Mouse (Mus musculus): ENCODE measurements around the gene D430042O09Rik. TPM values are rescaled to one million over a fixed set of nuclear protein-coding genes. Genes with fewer than 3 reads are reported as not detected.

The D430042O09Rik gene
- polyA plus RNA-seq, 1 experiment from 2014 or later, result 7.2 TPM

- no peak overlapping the region for H3K4me3 ChIP-seq (replicated peaks; ENCODE audit: low read length)
- no peaks in the 10 kb centered on the region for H3K27me3 ChIP-seq (ENCODE audit: control insufficient read depth, insufficient read depth, low read length)
- no peaks in the 10 kb centered on the region for H3K9me3 ChIP-seq (ENCODE audit: control insufficient read depth, low read length)
- no peak overlapping the region for H3K9ac ChIP-seq
- no peaks in the 10 kb centered on the region for H3K36me3 ChIP-seq (replicated peaks; ENCODE audit: control insufficient read depth, insufficient read depth)
- no peak for DNase-seq (ENCODE audit: low spot score)
- 94% methylated on average over 5 of the region's 5 CpGs for WGBS
- no peak for ATAC-seq (ENCODE audit: low FRiP score)
- no peak overlapping the region for H3K4me2 ChIP-seq (replicated peaks)
- no peak overlapping the region for H3K27ac ChIP-seq
- H3K4me1 ChIP-seq (replicated peaks; ENCODE audit: control insufficient read depth, insufficient read depth, low read length), result peaks cover 16% of the 10 kb centered on the region; the same call in 1 of the 2 replicates
Observed at GRCm38 (mm10) chr7:125887761-125888160, 180.1 kb downstream of the D430042O09Rik start.

DNA sequence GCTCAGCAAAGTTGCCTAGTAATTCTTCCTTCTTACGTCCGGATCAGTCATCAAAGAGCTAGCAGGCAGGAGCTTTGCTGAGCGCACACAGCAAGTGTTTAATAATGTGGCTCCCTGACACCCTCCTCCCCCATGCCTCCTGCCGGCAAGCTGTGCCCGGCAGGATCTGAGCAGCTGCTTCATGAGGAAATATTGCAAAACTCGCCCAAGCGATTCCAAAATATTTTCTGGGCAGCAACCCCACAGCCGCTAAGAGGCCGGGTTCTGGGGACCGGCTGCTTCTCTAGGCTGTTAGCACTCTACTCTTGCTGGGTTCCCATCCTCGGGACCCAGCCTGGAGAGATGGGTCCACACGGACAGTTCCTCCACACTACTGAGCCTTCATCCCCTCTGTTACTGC lies 180.7 kb downstream of the D430042O09Rik start:
- H3K4me3 ChIP-seq (replicated peaks; ENCODE audit: low read length), result no peak overlapping the region
- H3K9me3 ChIP-seq (ENCODE audit: control insufficient read depth, low read length), result no peaks in the 10 kb centered on the region
- H3K4me1 ChIP-seq (replicated peaks; ENCODE audit: control insufficient read depth, insufficient read depth, low read length), result peaks cover 16% of the 10 kb centered on the region; the same call in 1 of the 2 replicates
- H3K9ac ChIP-seq, result no peak overlapping the region
- 49% methylated on average over 12 of the region's 12 CpGs for WGBS
- no peak for DNase-seq (ENCODE audit: low spot score)
- no peaks in the 10 kb centered on the region for H3K27me3 ChIP-seq (ENCODE audit: control insufficient read depth, insufficient read depth, low read length)
- H3K36me3 ChIP-seq (replicated peaks; ENCODE audit: control insufficient read depth, insufficient read depth), result no peaks in the 10 kb centered on the region
- ATAC-seq (ENCODE audit: low FRiP score), result no peak
- H3K4me2 ChIP-seq (replicated peaks), result no peak overlapping the region
- H3K27ac ChIP-seq, result no peak overlapping the region

DNA sequence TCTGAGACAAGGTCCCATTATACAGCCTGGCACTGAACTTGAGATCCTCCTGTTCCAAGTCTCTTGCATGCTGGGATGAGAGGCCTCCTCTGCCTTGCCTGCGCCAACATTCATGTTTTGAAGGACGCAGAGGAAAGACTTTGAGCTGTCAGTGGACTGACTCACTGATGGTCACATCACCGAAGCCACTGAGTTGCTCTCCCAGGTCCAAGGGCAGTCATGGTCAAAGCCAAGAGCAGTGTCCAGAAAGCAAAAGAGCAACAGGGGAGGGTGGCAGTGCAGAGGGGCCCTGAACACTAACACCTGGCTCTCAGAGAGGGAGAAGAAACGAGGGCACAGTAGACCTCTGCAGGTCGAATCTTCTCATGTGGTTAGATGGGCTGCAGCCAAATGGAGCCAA lies 185.9 kb downstream of the D430042O09Rik start:
- Histone ChIP-seq H3K27ac (no peak overlapping the region), H3K27me3 (ENCODE audit: control insufficient read depth, insufficient read depth, low read length) (no peaks in the 10 kb centered on the region), H3K9me3 (ENCODE audit: control insufficient read depth, low read length) (no peaks in the 10 kb centered on the region), H3K4me2 (replicated peaks) (no peak overlapping the region), H3K36me3 (replicated peaks; ENCODE audit: control insufficient read depth, insufficient read depth) (no peaks in the 10 kb centered on the region), H3K4me1 (replicated peaks; ENCODE audit: control insufficient read depth, insufficient read depth, low read length) (no peaks in the 10 kb centered on the region), H3K4me3 (replicated peaks; ENCODE audit: low read length) (no peak overlapping the region), H3K9ac (no peak overlapping the region)
- no peak for ATAC-seq (ENCODE audit: low FRiP score)
- no peak for DNase-seq (ENCODE audit: low spot score)
- WGBS, result 95% methylated on average over 5 of the region's 5 CpGs

- Histone ChIP-seq H3K4me2 (replicated peaks) (no peak overlapping the region), H3K27me3 (ENCODE audit: control insufficient read depth, insufficient read depth, low read length) (no peaks in the 10 kb centered on the region), H3K4me1 (replicated peaks; ENCODE audit: control insufficient read depth, insufficient read depth, low read length) (no peaks in the 10 kb centered on the region), H3K9ac (no peak overlapping the region), H3K36me3 (replicated peaks; ENCODE audit: control insufficient read depth, insufficient read depth) (no peaks in the 10 kb centered on the region), H3K9me3 (ENCODE audit: control insufficient read depth, low read length) (no peaks in the 10 kb centered on the region), H3K27ac (no peak overlapping the region), H3K4me3 (replicated peaks; ENCODE audit: low read length) (no peak overlapping the region)
- no peak for ATAC-seq (ENCODE audit: low FRiP score)
- 79% methylated on average over 4 of the region's 4 CpGs for WGBS
- DNase-seq (ENCODE audit: low spot score), result no peak
Observed at GRCm38 (mm10) chr7:125897059-125897458, 189.4 kb downstream of the D430042O09Rik start.

GRCm38 (mm10) chr7:125899036-125899435 lies 191.3 kb downstream of the D430042O09Rik start:
- Histone ChIP-seq H3K4me1 (replicated peaks; ENCODE audit: control insufficient read depth, insufficient read depth, low read length) (no peaks in the 10 kb centered on the region), H3K4me3 (replicated peaks; ENCODE audit: low read length) (no peak overlapping the region), H3K9ac (no peak overlapping the region), H3K4me2 (replicated peaks) (no peak overlapping the region), H3K27me3 (ENCODE audit: control insufficient read depth, insufficient read depth, low read length) (no peaks in the 10 kb centered on the region), H3K9me3 (ENCODE audit: control insufficient read depth, low read length) (no peaks in the 10 kb centered on the region), H3K27ac (no peak overlapping the region), H3K36me3 (replicated peaks; ENCODE audit: control insufficient read depth, insufficient read depth) (no peaks in the 10 kb centered on the region)
- 52% methylated on average over 7 of the region's 7 CpGs for WGBS
- ATAC-seq (ENCODE audit: low FRiP score) (no peak), DNase-seq (ENCODE audit: low spot score) (no peak)

DNA sequence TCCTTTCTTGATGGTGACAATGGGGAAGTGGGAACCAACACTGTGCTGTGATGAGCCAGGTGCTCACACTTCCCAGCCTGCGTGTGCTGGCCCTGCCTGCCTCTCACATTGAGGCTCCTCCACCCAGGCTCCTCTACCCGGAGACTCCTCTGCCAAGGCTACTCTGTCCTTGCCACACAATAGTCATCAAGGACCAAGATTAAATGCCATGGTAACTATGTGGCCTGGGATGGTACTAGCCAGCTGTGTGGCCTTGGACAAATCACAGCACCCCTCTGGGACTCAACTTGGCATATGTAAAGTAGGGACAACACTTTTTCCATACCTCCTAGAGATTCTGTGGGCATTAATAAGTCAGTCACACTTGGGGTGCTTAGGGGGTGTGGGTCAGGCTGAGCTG lies 192.2 kb downstream of the D430042O09Rik start:
- Histone ChIP-seq H3K9ac (no peak overlapping the region), H3K4me2 (replicated peaks) (no peak overlapping the region), H3K4me1 (replicated peaks; ENCODE audit: control insufficient read depth, insufficient read depth, low read length) (no peaks in the 10 kb centered on the region), H3K27ac (no peak overlapping the region), H3K9me3 (ENCODE audit: control insufficient read depth, low read length) (no peaks in the 10 kb centered on the region), H3K27me3 (ENCODE audit: control insufficient read depth, insufficient read depth, low read length) (no peaks in the 10 kb centered on the region), H3K36me3 (replicated peaks; ENCODE audit: control insufficient read depth, insufficient read depth) (no peaks in the 10 kb centered on the region), H3K4me3 (replicated peaks; ENCODE audit: low read length) (no peak overlapping the region)
- DNase-seq (ENCODE audit: low spot score) (no peak), ATAC-seq (ENCODE audit: low FRiP score) (no peak)
- WGBS, result 61% methylated on average over 2 of the region's 2 CpGs

DNA sequence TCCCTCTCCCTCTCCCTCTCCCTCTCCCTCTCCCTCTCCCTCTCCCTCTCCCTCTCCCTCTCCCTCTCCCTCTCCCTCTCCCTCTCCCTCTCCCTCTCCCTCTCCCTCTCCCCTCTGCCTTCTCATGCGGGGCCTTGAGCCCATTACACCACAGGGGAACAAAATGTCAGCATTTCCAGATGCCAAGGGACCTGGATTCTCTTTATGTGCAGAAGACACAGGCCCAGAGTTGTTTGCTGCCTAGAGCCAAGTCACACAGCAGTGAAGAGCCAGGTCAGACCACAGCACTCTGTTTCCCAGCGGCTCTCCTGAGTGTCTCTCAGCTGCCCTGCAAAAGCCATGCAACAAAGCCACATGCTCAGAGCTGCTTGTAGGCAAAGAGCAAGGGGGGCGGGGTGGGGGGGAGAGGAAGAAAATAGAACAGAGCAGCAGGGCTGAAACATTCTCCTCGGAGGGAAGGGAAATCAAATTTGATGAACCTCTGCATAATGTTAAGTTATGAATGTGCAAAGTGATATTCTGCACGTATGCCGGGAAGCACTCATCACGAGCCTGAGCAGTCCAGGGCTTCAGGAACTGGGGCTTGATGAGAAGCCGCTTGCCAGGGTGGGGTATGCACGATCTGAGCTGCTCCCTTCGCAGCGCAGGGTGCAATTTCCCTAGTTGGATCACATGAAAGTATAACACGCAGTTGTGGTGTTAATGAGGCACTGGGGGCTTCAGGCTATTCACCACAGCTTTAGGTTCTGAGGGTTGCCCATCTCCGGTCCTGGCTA lies 192.9 kb downstream of the D430042O09Rik start:
- no peak overlapping the region for H3K9ac ChIP-seq
- ATAC-seq (ENCODE audit: low FRiP score), result no peak
- no peak overlapping the region for H3K4me2 ChIP-seq (replicated peaks)
- no peaks in the 10 kb centered on the region for H3K9me3 ChIP-seq (ENCODE audit: control insufficient read depth, low read length)
- no peaks in the 10 kb centered on the region for H3K27me3 ChIP-seq (ENCODE audit: control insufficient read depth, insufficient read depth, low read length)
- WGBS, result 59% methylated on average over 13 of the region's 13 CpGs
- H3K4me1 ChIP-seq (replicated peaks; ENCODE audit: control insufficient read depth, insufficient read depth, low read length), result no peaks in the 10 kb centered on the region
- no peak for DNase-seq (ENCODE audit: low spot score)
- no peak overlapping the region for H3K27ac ChIP-seq
- no peaks in the 10 kb centered on the region for H3K36me3 ChIP-seq (replicated peaks; ENCODE audit: control insufficient read depth, insufficient read depth)
- H3K4me3 ChIP-seq (replicated peaks; ENCODE audit: low read length), result no peak overlapping the region

- H3K27ac ChIP-seq, result no peak overlapping the region
- H3K4me3 ChIP-seq (replicated peaks; ENCODE audit: low read length), result no peak overlapping the region
- H3K27me3 ChIP-seq (ENCODE audit: control insufficient read depth, insufficient read depth, low read length), result no peaks in the 10 kb centered on the region
- no peak for ATAC-seq (ENCODE audit: low FRiP score)
- no peak overlapping the region for H3K9ac ChIP-seq
- H3K4me2 ChIP-seq (replicated peaks), result no peak overlapping the region
- no peaks in the 10 kb centered on the region for H3K4me1 ChIP-seq (replicated peaks; ENCODE audit: control insufficient read depth, insufficient read depth, low read length)
- H3K9me3 ChIP-seq (ENCODE audit: control insufficient read depth, low read length), result no peaks in the 10 kb centered on the region
- no peaks in the 10 kb centered on the region for H3K36me3 ChIP-seq (replicated peaks; ENCODE audit: control insufficient read depth, insufficient read depth)
- DNase-seq (ENCODE audit: low spot score), result no peak
- 60% methylated on average over 5 of the region's 5 CpGs for WGBS
Observed at GRCm38 (mm10) chr7:125920801-125921200, 213.1 kb downstream of the D430042O09Rik start.

- H3K4me1 ChIP-seq (replicated peaks; ENCODE audit: control insufficient read depth, insufficient read depth, low read length), result no peaks in the 10 kb centered on the region
- no peak for ATAC-seq (ENCODE audit: low FRiP score)
- no peak overlapping the region for H3K4me3 ChIP-seq (replicated peaks; ENCODE audit: low read length)
- no peaks in the 10 kb centered on the region for H3K9me3 ChIP-seq (ENCODE audit: control insufficient read depth, low read length)
- H3K9ac ChIP-seq, result no peak overlapping the region
- WGBS, result 89% methylated on average over 5 of the region's 5 CpGs
- no peak overlapping the region for H3K27ac ChIP-seq
- no peaks in the 10 kb centered on the region for H3K27me3 ChIP-seq (ENCODE audit: control insufficient read depth, insufficient read depth, low read length)
- DNase-seq (ENCODE audit: low spot score), result no peak
- no peak overlapping the region for H3K4me2 ChIP-seq (replicated peaks)
- no peaks in the 10 kb centered on the region for H3K36me3 ChIP-seq (replicated peaks; ENCODE audit: control insufficient read depth, insufficient read depth)
Observed at GRCm38 (mm10) chr7:125924044-125924443, 216.4 kb downstream of the D430042O09Rik start.
